Mouse (Mus musculus) heart, embryonic 11.5 days (tissue): ENCODE data around the gene Vps9d1. TPM values are rescaled to one million over a fixed set of nuclear protein-coding genes. Genes with fewer than 3 reads are reported as not detected.
A peak's percentile ranks its signal among the peaks of the same experiment; 100 is the strongest.
"Not testable (repeated sequence)": the region's sequence is repeated elsewhere in the genome, so short reads cannot be mapped to it uniquely, and the experiment has no call there.

Experiments used
- ATAC-seq: fragments of 200-750 bp; cut with Nextera tagmentation; replicated peaks from 2 replicates; pipeline ENCODE4 v1.8.0; 2017; ENCODE audit warnings: moderate library complexity; ENCODE audit not compliant: insufficient number of reproducible peaks, low FRiP score, low TSS enrichment
- H3K27ac ChIP-seq: fragments of 300-500 bp; sonication (generic); 2 replicates; pipeline ENCODE4 v1.5.1; 2014; ENCODE audit warnings: mild to moderate bottlenecking, low read depth, low read length
- H3K27me3 ChIP-seq: fragments of 300-500 bp; sonication (generic); 2 replicates; pipeline ENCODE4 v1.6.1; 2014; ENCODE audit warnings: mild to moderate bottlenecking, low read length, mixed read lengths; ENCODE audit not compliant: control insufficient read depth, insufficient read depth
- H3K36me3 ChIP-seq: fragments of 300-500 bp; sonication (generic); 2 replicates; pipeline ENCODE4 v1.6.1; 2014; ENCODE audit warnings: mild to moderate bottlenecking, low read length, moderate library complexity, mixed read lengths; ENCODE audit not compliant: control insufficient read depth, insufficient read depth
- H3K4me1 ChIP-seq: fragments of 300-500 bp; sonication (generic); 2 replicates; pipeline ENCODE4 v1.6.1; 2014; ENCODE audit warnings: low read length; ENCODE audit not compliant: control insufficient read depth, insufficient read depth
- H3K4me2 ChIP-seq: fragments of 300-500 bp; sonication (generic); 2 replicates; pipeline ENCODE4 v1.6.1; 2014; ENCODE audit warnings: mild to moderate bottlenecking, moderate library complexity
- H3K4me3 ChIP-seq: fragments of 300-500 bp; sonication (generic); 2 replicates; pipeline ENCODE4 v1.5.1; 2014; ENCODE audit warnings: low read depth, low read length
- H3K9ac ChIP-seq: fragments of 300-500 bp; sonication (generic); 2 replicates; pipeline ENCODE4 v1.6.1; 2014; ENCODE audit warnings: mild to moderate bottlenecking, low read depth, low read length, moderate library complexity
- H3K9me3 ChIP-seq: fragments of 300-500 bp; sonication (generic); replicated peaks from 2 replicates; pipeline ENCODE4 v1.6.1; 2016; ENCODE audit warnings: low read length; ENCODE audit not compliant: control insufficient read depth
- WGBS: fragments of 180-500 bp; shearing (Covaris S2); extraction: QIAGEN DNeasy Blood & Tissue Kit; methylation state at CpG from one replicate; pipeline ENCODE4 v1.1.7; 2014; ENCODE audit not compliant: insufficient replicate concordance; 5-methylcytosine and 5-hydroxymethylcytosine counted together
- polyA plus RNA-seq: library from polyadenylated mRNA; unstranded; fragments of >200 nt; fragmentation: Nextera tagmentation; extraction: Ambion mirVana; gene quantifications from 2 replicates; pipeline ENCODE4 v1.2.1, GENCODE M21; 2014

The Vps9d1 gene
- polyA plus RNA-seq, 1 experiment from 2014 or later, result 16.8 TPM

DNA sequence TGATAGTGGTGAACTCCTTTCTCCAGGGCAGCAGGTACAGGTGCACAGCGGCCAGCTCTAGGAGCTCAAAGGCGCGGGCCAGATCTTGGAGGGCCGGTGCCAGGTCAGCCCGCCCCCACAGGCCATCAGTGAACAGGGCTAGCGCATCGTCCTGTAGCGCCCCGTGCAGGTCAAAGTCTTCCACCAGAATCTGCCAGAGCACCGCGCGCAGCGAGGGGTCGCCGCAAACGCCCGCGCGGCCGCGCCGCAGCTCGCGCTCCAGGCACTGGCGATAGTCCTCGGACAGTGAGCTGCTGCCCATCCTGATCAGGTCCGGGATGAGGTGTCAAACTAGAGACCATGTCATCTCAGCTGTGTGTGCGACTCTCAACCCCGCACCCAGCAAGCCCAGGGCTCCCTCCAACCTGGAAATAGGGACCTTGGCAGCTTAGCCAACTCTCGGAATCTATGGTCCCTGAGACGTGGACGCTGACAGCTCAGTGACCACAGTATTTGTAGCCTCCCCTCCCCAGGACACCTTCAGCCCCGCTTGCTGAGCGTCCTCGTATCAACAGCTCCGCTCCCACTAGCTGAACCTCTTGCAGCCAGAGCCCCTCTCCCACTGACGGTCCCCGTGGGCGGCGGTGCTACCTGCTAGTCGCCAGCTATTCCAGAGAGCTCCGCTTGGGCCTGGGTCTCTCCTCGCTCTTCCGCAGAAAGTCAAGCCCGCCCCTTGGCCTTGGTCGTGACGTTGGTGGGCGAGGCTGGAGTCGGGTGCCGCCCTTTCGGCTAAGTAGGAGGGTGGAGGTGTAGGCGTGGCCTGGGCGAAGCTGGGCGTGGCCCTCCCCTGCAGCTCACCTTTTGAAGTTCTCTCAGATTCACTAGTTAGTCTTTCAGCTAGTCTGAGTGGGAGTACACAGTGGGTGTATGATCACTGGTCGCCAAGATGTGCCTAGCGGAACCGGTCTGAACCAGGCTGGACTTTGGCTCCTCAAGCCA is 18.3 kb downstream of the Vps9d1 start, which contains the start of gene Spata2l:
Spata2l (minus strand) TSS at position 714 of the 978 bp plus-strand sequence.
- peak; percentile 78 for ATAC-seq
- H3K4me2 ChIP-seq, result peak within 1 kb of the TSS; percentile 80
- no peak within 1 kb of the TSS for H3K27ac ChIP-seq

DNA sequence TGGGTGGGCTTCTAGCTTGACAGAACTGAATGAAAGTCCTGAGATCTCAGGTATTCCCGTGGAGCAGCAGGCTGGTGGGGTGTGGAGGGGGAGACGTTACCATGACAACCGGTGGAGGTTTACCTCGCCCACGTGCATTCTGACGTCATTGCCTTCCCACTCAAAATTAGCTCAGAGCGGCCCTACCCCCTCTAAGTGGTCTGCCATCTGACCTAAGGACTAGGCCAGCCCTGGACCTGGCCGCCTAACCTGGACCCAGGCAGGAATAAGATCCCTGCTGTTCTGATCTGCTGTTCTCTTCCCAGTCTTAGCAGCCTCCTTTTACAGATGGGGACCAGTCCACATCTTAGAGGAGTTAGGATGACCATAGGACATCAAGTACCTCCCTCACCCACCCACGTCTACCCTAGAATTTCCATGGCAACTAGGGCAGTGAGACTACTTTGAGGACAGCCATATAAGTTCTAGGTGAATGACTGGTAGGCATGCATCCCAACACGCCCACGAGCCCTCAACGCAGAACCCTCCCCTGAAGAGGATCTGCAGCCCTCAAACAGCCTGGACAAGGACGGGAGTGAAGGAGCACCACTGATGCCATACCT is 19.1 kb downstream of the Vps9d1 start:
- WGBS, result 37% methylated on average over 13 of the region's 13 CpGs
- peak overlapping the region; percentile 80 for H3K4me2 ChIP-seq

More for the DNA sequence above, 18.3 kb downstream of the Vps9d1 start, which contains the start of gene Spata2l:
- WGBS, result 2% methylated on average over 57 of the region's 57 CpGs
- Histone ChIP-seq H3K9me3 (no peaks in the 10 kb centered on the region), H3K36me3 (no peaks in the 10 kb centered on the region), H3K27me3 (peaks cover 31% of the 10 kb centered on the region), H3K9ac (peak within 1 kb of the TSS; percentile 56), H3K4me3 (peak within 1 kb of the TSS; percentile 50), H3K4me1 (peaks cover 7% of the 10 kb centered on the region; the same call in 1 of the 2 replicates)

GRCm38 (mm10) chr8:123233760-123234159 is 20.4 kb downstream of the Vps9d1 start:
- 78% methylated on average over 11 of the region's 11 CpGs for WGBS
- Histone ChIP-seq H3K9me3 (no peaks in the 10 kb centered on the region), H3K4me1 (peaks cover 7% of the 10 kb centered on the region; the same call in 1 of the 2 replicates), H3K4me3 (no peak overlapping the region), H3K9ac (no peak overlapping the region), H3K4me2 (no peak overlapping the region), H3K27ac (no peak overlapping the region), H3K27me3 (peaks cover 31% of the 10 kb centered on the region), H3K36me3 (0 out of 2 replicates have a peak, but pooled peaks cover 3% of the 10 kb centered on the region)
- ATAC-seq, result no peak

More for the DNA sequence above, 19.1 kb downstream of the Vps9d1 start:
- Histone ChIP-seq H3K27me3 (peaks cover 31% of the 10 kb centered on the region), H3K4me1 (peaks cover 7% of the 10 kb centered on the region; the same call in 1 of the 2 replicates), H3K9ac (peak overlapping the region; percentile 56), H3K36me3 (no peaks in the 10 kb centered on the region), H3K9me3 (no peaks in the 10 kb centered on the region), H3K27ac (no peak overlapping the region), H3K4me3 (peak overlapping the region; percentile 50)
- no peak for ATAC-seq

- WGBS, result 52% methylated on average over 13 of the region's 13 CpGs
- no peak overlapping the region for H3K27ac ChIP-seq
- H3K4me1 ChIP-seq, result peaks cover 7% of the 10 kb centered on the region; the same call in 1 of the 2 replicates
- H3K36me3 ChIP-seq, result 0 out of 2 replicates have a peak, but pooled peaks cover 3% of the 10 kb centered on the region
- H3K27me3 ChIP-seq, result peaks cover 31% of the 10 kb centered on the region
- no peak overlapping the region for H3K9ac ChIP-seq
- no peak overlapping the region for H3K4me2 ChIP-seq
- no peak overlapping the region for H3K4me3 ChIP-seq
- no peaks in the 10 kb centered on the region for H3K9me3 ChIP-seq
- ATAC-seq, result no peak
Observed at GRCm38 (mm10) chr8:123233300-123233699, 20.8 kb downstream of the Vps9d1 start.

DNA sequence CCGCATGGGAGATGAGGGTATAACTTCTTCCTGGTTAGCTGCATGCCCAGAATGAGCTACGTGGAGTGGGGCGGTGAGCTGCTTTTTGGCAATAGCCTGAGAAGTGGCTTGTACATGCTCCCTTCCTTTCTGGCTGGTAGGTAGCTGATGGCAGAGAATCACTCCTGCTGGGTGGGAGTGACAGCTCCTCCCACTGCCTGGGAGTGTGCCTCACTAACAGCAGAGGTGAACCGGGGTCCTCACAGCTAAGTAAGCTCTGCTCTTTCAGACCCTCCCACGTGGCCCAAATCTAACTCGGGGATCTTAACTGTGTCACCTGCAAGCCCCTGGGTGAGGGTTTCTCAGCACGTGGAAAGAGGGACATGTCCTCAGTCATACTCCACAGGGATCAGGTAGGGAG is 21.6 kb downstream of the Vps9d1 start:
- H3K27ac ChIP-seq, result no peak overlapping the region
- WGBS, result 36% methylated on average over 7 of the region's 7 CpGs
- H3K9me3 ChIP-seq, result no peaks in the 10 kb centered on the region
- no peak overlapping the region for H3K4me2 ChIP-seq
- peaks cover 31% of the 10 kb centered on the region for H3K27me3 ChIP-seq
- H3K4me3 ChIP-seq, result no peak overlapping the region
- 0 out of 2 replicates have a peak, but pooled peaks cover 3% of the 10 kb centered on the region for H3K36me3 ChIP-seq
- no peak overlapping the region for H3K9ac ChIP-seq
- peaks cover 7% of the 10 kb centered on the region; the same call in 1 of the 2 replicates for H3K4me1 ChIP-seq
- no peak for ATAC-seq

- Histone ChIP-seq H3K4me1 (peaks cover 7% of the 10 kb centered on the region; the same call in 1 of the 2 replicates), H3K9me3 (no peaks in the 10 kb centered on the region), H3K36me3 (0 out of 2 replicates have a peak, but pooled peaks cover 3% of the 10 kb centered on the region), H3K27me3 (peaks cover 30% of the 10 kb centered on the region), H3K27ac (no peak overlapping the region), H3K4me3 (no peak overlapping the region), H3K9ac (no peak overlapping the region), H3K4me2 (no peak overlapping the region)
- no peak for ATAC-seq
- 58% methylated on average over 5 of the region's 5 CpGs for WGBS
Observed at GRCm38 (mm10) chr8:123231742-123232141, 22.4 kb downstream of the Vps9d1 start.

DNA sequence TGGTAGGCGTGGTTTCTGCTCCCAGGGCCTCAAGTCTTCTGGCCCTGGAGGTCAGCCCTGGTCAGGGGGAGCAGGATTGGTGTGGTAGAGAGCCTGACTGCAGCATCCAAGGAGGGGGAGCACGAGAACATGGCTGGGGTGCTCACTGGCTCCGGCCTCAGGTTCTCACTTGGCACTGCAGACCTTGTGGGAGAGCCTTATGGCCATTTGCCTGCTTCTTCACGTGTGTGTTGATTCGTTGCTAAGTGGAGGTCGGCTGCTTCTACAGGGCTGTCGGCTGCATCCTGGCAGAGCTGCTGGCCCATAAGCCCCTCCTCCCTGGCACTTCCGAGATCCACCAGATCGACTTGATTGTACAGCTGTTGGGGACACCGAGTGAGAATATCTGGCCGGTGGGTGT is 23.8 kb downstream of the Vps9d1 start:
- WGBS, result 75% methylated on average over 9 of the region's 11 CpGs
- H3K27me3 ChIP-seq, result peaks cover 23% of the 10 kb centered on the region
- H3K4me1 ChIP-seq, H3K4me3 ChIP-seq, H3K27ac ChIP-seq, H3K9me3 ChIP-seq, H3K36me3 ChIP-seq, H3K9ac ChIP-seq, ATAC-seq, H3K4me2 ChIP-seq: not testable (repeated sequence)

- Histone ChIP-seq H3K36me3 (0 out of 2 replicates have a peak, but pooled peaks cover 3% of the 10 kb centered on the region), H3K27ac (no peak overlapping the region), H3K4me2 (no peak overlapping the region), H3K9me3 (no peaks in the 10 kb centered on the region), H3K27me3 (peaks cover 7% of the 10 kb centered on the region), H3K9ac (no peak overlapping the region), H3K4me3 (no peak overlapping the region), H3K4me1 (peaks cover 8% of the 10 kb centered on the region)
- no peak for ATAC-seq
- WGBS, result 95% methylated on average over 1 of the region's 1 CpGs
Observed at GRCm38 (mm10) chr8:123228416-123228815, 25.7 kb downstream of the Vps9d1 start.
